8 mouse cellular contexts compared by ENCODE assay signal in genomic region chr9:21236991-21237367, GRCm38 (mm10). TPM values are rescaled to one million over a fixed set of nuclear protein-coding genes. Genes with fewer than 3 reads are reported as not detected.
DNase-seq lines count a peak whose midpoint lies in the region; ATAC-seq and TF ChIP-seq lines count a peak whose summit lies in the region.

No protein-coding gene starts in this region.

- H3K36me3 ChIP-seq in kidney, embryonic 16.5 days (ENCODE audit: insufficient read depth, low read length), result peaks cover 28% of the 10 kb centered on the region
- H3K36me3 ChIP-seq in hindbrain, embryonic 16.5 days (ENCODE audit: control insufficient read depth, insufficient read depth, low read length), result peaks cover 18% of the 10 kb centered on the region
- H3K36me3 ChIP-seq in midbrain, embryonic 16.5 days (ENCODE audit: control insufficient read depth, insufficient read depth, low read length), result peaks cover 9% of the 10 kb centered on the region

- H3K27me3 ChIP-seq in kidney, embryonic 16.5 days (ENCODE audit: insufficient read depth, low read length), result no peaks in the 10 kb centered on the region
- no peaks in the 10 kb centered on the region; the same call in 1 of the 2 replicates for H3K27me3 ChIP-seq in hindbrain, embryonic 16.5 days (replicated peaks; ENCODE audit: control insufficient read depth, insufficient read depth, low read length)
- no peaks in the 10 kb centered on the region for H3K27me3 ChIP-seq in midbrain, embryonic 16.5 days (ENCODE audit: control insufficient read depth, insufficient read depth, low read depth, low read length)

- TF ChIP-seq POLR2A in cortical plate, adult 2 months (IDR thresholded peaks at IDR 0.05; ENCODE audit: extremely low read depth, insufficient read depth, low read length), result no peak

- TF ChIP-seq CTCF in cortical plate, adult 2 months (IDR thresholded peaks at IDR 0.05; ENCODE audit: extremely low read depth, insufficient read depth, low read length), result no peak

- WGBS in kidney, embryonic 16.5 days, result 71% methylated on average over 25 of the region's 25 CpGs
- WGBS in hindbrain, embryonic 16.5 days, result 81% methylated on average over 25 of the region's 25 CpGs
- WGBS in midbrain, embryonic 16.5 days, result 84% methylated on average over 25 of the region's 25 CpGs

- peaks cover 20% of the 10 kb centered on the region for H3K4me1 ChIP-seq in kidney, embryonic 16.5 days (ENCODE audit: insufficient read depth, low read length)
- peaks cover 4% of the 10 kb centered on the region for H3K4me1 ChIP-seq in cortical plate, adult 2 months (ENCODE audit: control insufficient read depth, insufficient read depth, low read length)
- peaks cover 20% of the 10 kb centered on the region for H3K4me1 ChIP-seq in hindbrain, embryonic 16.5 days (ENCODE audit: control insufficient read depth, insufficient read depth, low read depth, low read length)
- peaks cover 17% of the 10 kb centered on the region for H3K4me1 ChIP-seq in midbrain, embryonic 16.5 days (ENCODE audit: control insufficient read depth, insufficient read depth, low read length)

- no peak overlapping the region for H3K27ac ChIP-seq in kidney, embryonic 16.5 days (ENCODE audit: low read length)
- no peak overlapping the region for H3K27ac ChIP-seq in cortical plate, adult 2 months (ENCODE audit: insufficient read depth, low read length)
- H3K27ac ChIP-seq in hindbrain, embryonic 16.5 days (ENCODE audit: low read depth, low read length), result no peak overlapping the region
- peak overlapping the region; percentile 90; the same call in 1 of the 2 replicates for H3K27ac ChIP-seq in midbrain, embryonic 16.5 days (ENCODE audit: low read length)

- H3K4me3 ChIP-seq in kidney, embryonic 16.5 days (ENCODE audit: low read length), result peak overlapping the region; percentile 84
- peak overlapping the region; percentile 92; the same call in 1 of the 2 replicates for H3K4me3 ChIP-seq in cortical plate, adult 2 months (ENCODE audit: insufficient read depth, low read length)
- peak overlapping the region; percentile 80 for H3K4me3 ChIP-seq in hindbrain, embryonic 16.5 days (ENCODE audit: low read length)
- peak overlapping the region; percentile 82; the same call in 1 of the 2 replicates for H3K4me3 ChIP-seq in midbrain, embryonic 16.5 days (ENCODE audit: low read depth, low read length)

- H3K4me2 ChIP-seq in kidney, embryonic 16.5 days (replicated peaks; ENCODE audit: low read depth, low read length), result peak overlapping the region; percentile 72
- peak overlapping the region; percentile 83 for H3K4me2 ChIP-seq in hindbrain, embryonic 16.5 days (ENCODE audit: low read length)
- peak overlapping the region; percentile 78 for H3K4me2 ChIP-seq in midbrain, embryonic 16.5 days (ENCODE audit: low read length)

- H3K9me3 ChIP-seq in kidney, embryonic 16.5 days (ENCODE audit: low read length), result no peaks in the 10 kb centered on the region
- no peaks in the 10 kb centered on the region for H3K9me3 ChIP-seq in hindbrain, embryonic 16.5 days (ENCODE audit: control insufficient read depth, low read length)
- H3K9me3 ChIP-seq in midbrain, embryonic 16.5 days (replicated peaks; ENCODE audit: control insufficient read depth, low read length, poor library complexity, severe bottlenecking), result no peaks in the 10 kb centered on the region

- H3K9ac ChIP-seq in kidney, embryonic 16.5 days (replicated peaks; ENCODE audit: low read length), result peak overlapping the region; percentile 93; the same call in 1 of the 2 replicates
- peak overlapping the region; percentile 98 for H3K9ac ChIP-seq in hindbrain, embryonic 16.5 days (ENCODE audit: low read depth, low read length)
- peak overlapping the region; percentile 99 for H3K9ac ChIP-seq in midbrain, embryonic 16.5 days (ENCODE audit: low read depth, low read length)

- no peak for ATAC-seq in kidney, embryonic 16.5 days (ENCODE audit: low FRiP score, low TSS enrichment)
- ATAC-seq in hindbrain, embryonic 16.5 days, result no peak
- no peak for ATAC-seq in midbrain, embryonic 16.5 days

- no peak for DNase-seq in kidney, adult 11 months
- no peak for DNase-seq in right cerebral cortex, postnatal 14 days
- DNase-seq in left cerebral cortex, adult 11 months (ENCODE audit: low spot score), result no peak
- no peak for DNase-seq in kidney, adult 8-10 months

RNA-seq across cellular contexts. Expression of gene Keap1, which starts 2.2 kb away (rescaled TPM):
- 67.4 and 68.1 TPM in 2 replicates for polyA plus RNA-seq in kidney, embryonic 16.5 days (2015; fragmentation: Nextera tagmentation; extraction: Ambion mirVana)
- 62.3 and 65.9 TPM in 2 replicates for polyA plus RNA-seq in cortical plate, adult 2 months (2012; rRNA removed)
- polyA plus RNA-seq in hindbrain, embryonic 16.5 days (2015; fragmentation: Nextera tagmentation; extraction: Ambion mirVana), result 71.5 and 72.0 TPM in 2 replicates
- polyA plus RNA-seq in midbrain, embryonic 16.5 days (2015; fragmentation: Nextera tagmentation; extraction: Ambion mirVana), result 68.0 and 69.9 TPM in 2 replicates

RNA-seq across cellular contexts. Expression of gene S1pr5, which starts 11.3 kb away (rescaled TPM):
- 0.13 and 0.14 TPM in 2 replicates for polyA plus RNA-seq in kidney, embryonic 16.5 days (2015; fragmentation: Nextera tagmentation; extraction: Ambion mirVana)
- 20.8 and 24.3 TPM in 2 replicates for polyA plus RNA-seq in cortical plate, adult 2 months (2012; rRNA removed)
- 5.5 and 5.7 TPM in 2 replicates for polyA plus RNA-seq in hindbrain, embryonic 16.5 days (2015; fragmentation: Nextera tagmentation; extraction: Ambion mirVana)
- polyA plus RNA-seq in midbrain, embryonic 16.5 days (2015; fragmentation: Nextera tagmentation; extraction: Ambion mirVana), result 3.7 and 4.3 TPM in 2 replicates

RNA-seq across cellular contexts. Expression of gene Atg4d, which starts 28.1 kb away (rescaled TPM):
- polyA plus RNA-seq in kidney, embryonic 16.5 days (2015; fragmentation: Nextera tagmentation; extraction: Ambion mirVana), result 58.7 and 64.1 TPM in 2 replicates
- polyA plus RNA-seq in cortical plate, adult 2 months (2012; rRNA removed), result 40.3 and 42.7 TPM in 2 replicates
- 52.6 and 52.8 TPM in 2 replicates for polyA plus RNA-seq in hindbrain, embryonic 16.5 days (2015; fragmentation: Nextera tagmentation; extraction: Ambion mirVana)
- 43.0 and 47.9 TPM in 2 replicates for polyA plus RNA-seq in midbrain, embryonic 16.5 days (2015; fragmentation: Nextera tagmentation; extraction: Ambion mirVana)

RNA-seq across cellular contexts. Expression of gene Kri1, which starts 50.8 kb away (rescaled TPM):
- 14.6 and 20.0 TPM in 2 replicates for polyA plus RNA-seq in kidney, embryonic 16.5 days (2015; fragmentation: Nextera tagmentation; extraction: Ambion mirVana)
- polyA plus RNA-seq in cortical plate, adult 2 months (2012; rRNA removed), result 42.6 and 47.2 TPM in 2 replicates
- 14.5 and 16.8 TPM in 2 replicates for polyA plus RNA-seq in hindbrain, embryonic 16.5 days (2015; fragmentation: Nextera tagmentation; extraction: Ambion mirVana)
- 17.0 and 18.3 TPM in 2 replicates for polyA plus RNA-seq in midbrain, embryonic 16.5 days (2015; fragmentation: Nextera tagmentation; extraction: Ambion mirVana)

RNA-seq across cellular contexts. Expression of gene Cdkn2d, which starts 54.2 kb away (rescaled TPM):
- 50.9 and 51.7 TPM in 2 replicates for polyA plus RNA-seq in kidney, embryonic 16.5 days (2015; fragmentation: Nextera tagmentation; extraction: Ambion mirVana)
- 74.1 and 76.9 TPM in 2 replicates for polyA plus RNA-seq in cortical plate, adult 2 months (2012; rRNA removed)
- 121 and 138 TPM in 2 replicates for polyA plus RNA-seq in hindbrain, embryonic 16.5 days (2015; fragmentation: Nextera tagmentation; extraction: Ambion mirVana)
- polyA plus RNA-seq in midbrain, embryonic 16.5 days (2015; fragmentation: Nextera tagmentation; extraction: Ambion mirVana), result 98.9 and 117 TPM in 2 replicates
